Mouse (Mus musculus) E14TG2a.4 (cell line): ENCODE measurements around the gene L3mbtl3.

Experiments used
- CTCF ChIP-seq: conservative IDR thresholded peaks from 2 replicates; pipeline ENCODE4 v1.5.1; 2014; ENCODE audit warnings: low read length
- NANOG ChIP-seq: IDR thresholded peaks from 2 replicates; pipeline ENCODE4 v1.6.1; 2014; ENCODE audit warnings: borderline replicate concordance, low read length, mixed read lengths

DNA sequence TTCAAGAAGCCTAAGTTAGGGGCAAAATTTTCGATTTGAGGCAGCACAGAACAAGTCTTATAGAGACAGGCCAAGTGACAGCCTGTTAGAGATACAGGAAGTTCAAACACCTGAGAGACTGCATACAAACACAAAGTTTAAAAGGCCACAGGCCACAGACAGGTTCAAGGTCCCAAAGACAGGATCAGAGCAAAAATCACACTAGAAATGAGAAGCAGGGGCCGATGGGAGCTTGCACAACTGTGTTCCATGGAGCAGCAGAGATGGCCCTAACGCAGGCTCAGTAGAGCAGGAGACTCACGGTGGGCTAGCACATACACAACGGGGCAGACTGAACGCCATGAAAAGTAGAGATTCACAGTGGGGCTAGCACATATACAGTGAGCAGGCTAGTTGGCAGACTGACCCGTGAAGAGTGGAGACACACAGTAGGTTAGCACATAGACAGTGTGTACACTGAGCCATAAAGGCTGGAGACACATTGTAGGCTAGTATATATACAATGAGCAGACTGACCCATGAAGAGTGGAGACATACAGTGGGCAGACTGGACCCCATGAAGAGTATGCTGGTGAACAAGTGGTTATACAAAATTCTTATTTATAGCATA lies 24.5 kb downstream of the L3mbtl3 start:
- no peak for TF ChIP-seq CTCF
- no peak for TF ChIP-seq NANOG
